In genomic region chr1:151726358-151726757, GRCm38 (mm10) we compare ENCODE assay signal across 18 mouse cellular contexts. TPM values are rescaled to one million over a fixed set of nuclear protein-coding genes. Genes with fewer than 3 reads are reported as not detected.
DNase-seq lines count a peak whose midpoint lies in the region; ATAC-seq and TF ChIP-seq lines count a peak whose summit lies in the region.
"Had no signal": no experiment of that assay in that cellular context is flagged by ENCODE, and none has a peak within 500 bp of the region (broad histone marks: within the 10 kb centered on the region; RNA-seq: fewer than 3 reads in every experiment).

No protein-coding gene starts in this region.

- no peak overlapping the region for H3K27ac ChIP-seq in hindbrain, postnatal 0 days
- no peak overlapping the region for H3K27ac ChIP-seq in hindbrain, embryonic 16.5 days (ENCODE audit: low read depth, low read length)
- H3K27ac ChIP-seq in midbrain, postnatal 0 days (ENCODE audit: low read depth, low read length) = no peak overlapping the region
- no peak overlapping the region for H3K27ac ChIP-seq in midbrain, embryonic 13.5 days

- DNase-seq in hindbrain, postnatal 0 days (ENCODE audit: low spot score) = peak; percentile 21
- DNase-seq in midbrain, postnatal 0 days (ENCODE audit: low spot score) = peak; percentile 35
- DNase-seq: adrenal gland, adult 2 months; adrenal gland, adult 8-10 months; adrenal gland, postnatal 10 days; adrenal gland, postnatal 14 days; adrenal gland, postnatal 25 days; adrenal gland, postnatal 36 days; B cell, adult 2 months; cerebellum, adult 11 months; cerebellum, adult 11-12 months; cerebellum, adult 18-20 months had no signal

- no peak overlapping the region for H3K4me2 ChIP-seq in hindbrain, postnatal 0 days (ENCODE audit: low read depth, low read length)
- no peak overlapping the region for H3K4me2 ChIP-seq in hindbrain, embryonic 16.5 days (ENCODE audit: low read length)
- H3K4me2 ChIP-seq in midbrain, postnatal 0 days (ENCODE audit: low read depth, low read length, poor library complexity, severe bottlenecking) = no peak overlapping the region
- no peak overlapping the region for H3K4me2 ChIP-seq in midbrain, embryonic 13.5 days (replicated peaks)

- no peaks in the 10 kb centered on the region for H3K36me3 ChIP-seq in hindbrain, postnatal 0 days (ENCODE audit: insufficient read depth, low read length)
- H3K36me3 ChIP-seq in hindbrain, embryonic 16.5 days (ENCODE audit: control insufficient read depth, insufficient read depth, low read length) = no peaks in the 10 kb centered on the region
- no peaks in the 10 kb centered on the region for H3K36me3 ChIP-seq in midbrain, postnatal 0 days (ENCODE audit: insufficient read depth, low read length)
- H3K36me3 ChIP-seq in midbrain, embryonic 13.5 days = no peaks in the 10 kb centered on the region
- H3K36me3 ChIP-seq: G1E had no signal

- no peak for TF ChIP-seq CTCF in hindbrain, postnatal 0 days (IDR thresholded peaks at IDR 0.05; ENCODE audit: low read depth)
- TF ChIP-seq CTCF in midbrain, postnatal 0 days (IDR thresholded peaks at IDR 0.05) = no peak

- H3K9ac ChIP-seq in hindbrain, postnatal 0 days (replicated peaks; ENCODE audit: low read length) = no peak overlapping the region
- no peak overlapping the region for H3K9ac ChIP-seq in hindbrain, embryonic 16.5 days (ENCODE audit: low read depth, low read length)
- H3K9ac ChIP-seq in midbrain, postnatal 0 days (replicated peaks; ENCODE audit: low read length, poor library complexity, severe bottlenecking) = no peak overlapping the region
- H3K9ac ChIP-seq in midbrain, embryonic 13.5 days (replicated peaks) = no peak overlapping the region

- no peaks in the 10 kb centered on the region for H3K27me3 ChIP-seq in hindbrain, postnatal 0 days (ENCODE audit: insufficient read depth, low read length)
- H3K27me3 ChIP-seq in hindbrain, embryonic 16.5 days (replicated peaks; ENCODE audit: control insufficient read depth, insufficient read depth, low read length) = no peaks in the 10 kb centered on the region
- no peaks in the 10 kb centered on the region for H3K27me3 ChIP-seq in midbrain, postnatal 0 days (ENCODE audit: insufficient read depth, low read length)
- H3K27me3 ChIP-seq in midbrain, embryonic 13.5 days = no peaks in the 10 kb centered on the region
- H3K27me3 ChIP-seq: CH12.LX, Patski had no signal

- H3K4me3 ChIP-seq in hindbrain, postnatal 0 days (ENCODE audit: low read length) = no peak overlapping the region
- H3K4me3 ChIP-seq in hindbrain, embryonic 16.5 days (ENCODE audit: low read length) = no peak overlapping the region
- no peak overlapping the region for H3K4me3 ChIP-seq in midbrain, postnatal 0 days (ENCODE audit: low read depth, low read length)
- no peak overlapping the region for H3K4me3 ChIP-seq in midbrain, embryonic 13.5 days (replicated peaks)

- H3K4me1 ChIP-seq in hindbrain, postnatal 0 days (ENCODE audit: insufficient read depth, low read length) = no peaks in the 10 kb centered on the region
- no peaks in the 10 kb centered on the region for H3K4me1 ChIP-seq in hindbrain, embryonic 16.5 days (ENCODE audit: control insufficient read depth, insufficient read depth, low read depth, low read length)
- no peaks in the 10 kb centered on the region for H3K4me1 ChIP-seq in midbrain, postnatal 0 days (ENCODE audit: insufficient read depth, low read length)
- H3K4me1 ChIP-seq in midbrain, embryonic 13.5 days (replicated peaks) = no peaks in the 10 kb centered on the region

- ATAC-seq in hindbrain, postnatal 0 days = peak; percentile 91
- ATAC-seq in hindbrain, embryonic 16.5 days = no peak
- ATAC-seq in midbrain, postnatal 0 days (ENCODE audit: low FRiP score) = no peak
- no peak for ATAC-seq in midbrain, embryonic 13.5 days
- ATAC-seq: activated CD4-positive, CD25-positive, alpha-beta regulatory T cell, adult 4 months; Patski had no signal

- H3K9me3 ChIP-seq in hindbrain, postnatal 0 days (ENCODE audit: low read length) = no peaks in the 10 kb centered on the region
- H3K9me3 ChIP-seq in hindbrain, embryonic 16.5 days (ENCODE audit: control insufficient read depth, low read length) = no peaks in the 10 kb centered on the region
- H3K9me3 ChIP-seq in midbrain, postnatal 0 days (ENCODE audit: low read length) = no peaks in the 10 kb centered on the region
- no peaks in the 10 kb centered on the region for H3K9me3 ChIP-seq in midbrain, embryonic 13.5 days
- H3K9me3 ChIP-seq: G1E had no signal

- 46% methylated on average over 6 of the region's 6 CpGs for WGBS in hindbrain, postnatal 0 days
- 60% methylated on average over 6 of the region's 6 CpGs for WGBS in hindbrain, embryonic 16.5 days
- WGBS in midbrain, postnatal 0 days = 75% methylated on average over 6 of the region's 6 CpGs
- WGBS in midbrain, embryonic 13.5 days = 75% methylated on average over 6 of the region's 6 CpGs

RNA-seq across cellular contexts. Expression of gene Edem3, which starts 28.8 kb away (rescaled TPM):
- total RNA-seq in hindbrain, postnatal 0 days (2014; rRNA removed) = 28.4 and 35.5 TPM in 2 replicates
- 10.1 and 10.8 TPM in 2 replicates for polyA plus RNA-seq in hindbrain, postnatal 0 days (2015; fragmentation: Nextera tagmentation; extraction: Ambion mirVana)
- 15.3 and 18.7 TPM in 2 replicates for polyA plus RNA-seq in hindbrain, embryonic 16.5 days (2015; fragmentation: Nextera tagmentation; extraction: Ambion mirVana)
- total RNA-seq in midbrain, postnatal 0 days (2014; rRNA removed) = 40.8 and 54.0 TPM in 2 replicates
- 11.3 and 13.2 TPM in 2 replicates for polyA plus RNA-seq in midbrain, postnatal 0 days (2015; fragmentation: Nextera tagmentation; extraction: Ambion mirVana)
- 18.2 and 19.1 TPM in 2 replicates for polyA plus RNA-seq in midbrain, embryonic 13.5 days (2015; fragmentation: Nextera tagmentation; extraction: Ambion mirVana)
